Mouse (Mus musculus) brain, embryonic 14.5 days (tissue): Measurements from ENCODE around the gene 1700008O03Rik.

Source experiments
- CTCF ChIP-seq: fragments of 200-500 bp; IDR thresholded peaks from 2 replicates; pipeline ENCODE4 v1.5.1; 2012; ENCODE audit warnings: inconsistent platforms, mild to moderate bottlenecking, moderate library complexity, borderline replicate concordance; ENCODE audit not compliant: insufficient read depth, insufficient read length; ENCODE audit errors: extremely low read depth
- POLR2A ChIP-seq: fragments of 200-500 bp; IDR thresholded peaks from 2 replicates; pipeline ENCODE4 v1.6.1; 2012; ENCODE audit warnings: mild to moderate bottlenecking, inconsistent platforms, borderline replicate concordance; ENCODE audit not compliant: poor library complexity, insufficient read depth, insufficient read length, severe bottlenecking; ENCODE audit errors: extremely low read depth

DNA sequence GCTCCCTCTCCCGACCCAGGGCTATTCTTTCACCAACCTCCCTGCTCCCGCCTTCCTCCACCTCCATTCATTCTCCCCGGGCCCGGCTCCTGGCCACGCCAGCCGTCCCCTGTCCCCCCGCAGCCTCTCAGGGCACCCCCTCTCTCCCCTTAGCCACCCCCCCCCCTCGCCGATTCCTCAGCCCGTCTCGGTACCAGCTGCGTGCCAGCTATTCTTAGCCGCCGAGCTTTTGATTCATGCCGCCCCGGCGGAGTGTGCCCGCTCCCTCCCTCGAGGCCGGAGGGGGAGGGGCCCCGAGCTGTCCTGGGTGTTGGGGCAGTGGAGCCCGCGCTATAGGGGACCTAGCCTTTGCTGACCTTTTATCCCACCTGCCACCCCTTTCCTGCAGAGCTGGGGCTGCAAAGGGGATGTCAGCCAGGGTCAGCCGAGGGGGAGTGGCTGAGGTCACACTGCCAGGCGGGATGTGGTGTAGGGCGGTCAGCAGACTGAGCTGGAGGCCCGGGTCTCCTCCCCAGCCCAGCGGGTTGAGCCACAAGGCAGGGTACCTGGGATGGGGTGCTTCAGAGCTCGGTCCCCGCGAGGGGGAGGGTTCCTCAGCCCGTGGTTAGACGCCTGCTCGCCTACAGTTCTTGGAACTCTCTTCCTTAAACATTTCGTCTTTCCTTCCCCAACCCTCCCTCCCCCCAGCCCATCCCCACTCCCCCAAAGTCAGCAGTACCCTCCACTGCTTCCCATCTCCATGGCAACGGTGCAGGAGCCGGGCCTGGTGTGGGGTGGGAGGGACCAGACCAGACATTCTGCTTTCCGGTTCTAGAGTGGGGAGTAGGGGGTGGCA is 74.5 kb downstream of the 1700008O03Rik start:
- TF ChIP-seq CTCF (no peak), POLR2A (no peak)
